Mouse (Mus musculus) liver, embryonic 14.5 days (tissue): ENCODE results near the gene Rpgrip1l.

Source experiments
- CTCF ChIP-seq: IDR thresholded peaks from 2 replicates; pipeline ENCODE4 v1.5.1; 2016; ENCODE audit warnings: antibody characterized with exemption, low read depth, control low read depth
- EP300 ChIP-seq: IDR thresholded peaks from 2 replicates; pipeline ENCODE4 v1.6.1; 2016; ENCODE audit warnings: antibody characterized with exemption, low read depth

DNA sequence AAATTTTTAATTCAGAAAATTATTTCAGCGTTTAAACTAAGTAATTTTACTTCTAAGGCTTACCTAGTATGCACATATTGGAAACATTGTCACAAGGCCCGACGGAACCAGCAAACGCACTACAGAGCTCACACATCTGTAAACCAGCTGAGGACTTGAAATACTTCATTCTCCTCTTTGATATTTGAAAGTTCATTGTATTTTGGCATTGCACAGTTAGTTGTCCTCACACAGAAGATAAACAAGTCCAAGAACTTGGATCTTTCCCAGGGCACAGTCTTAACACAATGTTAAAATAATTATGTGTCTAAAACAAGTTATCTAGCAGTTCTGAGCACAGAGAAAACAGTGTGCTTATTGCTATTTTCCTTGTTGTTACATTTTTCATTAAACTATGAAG lies 22.5 kb downstream of the Rpgrip1l start:
- TF ChIP-seq CTCF = no peak
- TF ChIP-seq EP300 = no peak
